Mouse (Mus musculus): ENCODE results near the gene Eri3. TPM values are rescaled to one million over a fixed set of nuclear protein-coding genes. Genes with fewer than 3 reads are reported as not detected.

Eri3 gene
- polyA plus RNA-seq, 1 experiment from 2014 or later = 108 TPM

- ChIA-PET POLR2A (no interaction called here), CTCF (interaction anchor here (1.9 kb wide), 1 partner anchor 12 kb away, joined by 4 read pairs; no protein-coding TSS in a partner anchor)
- peaks cover 5% of the 10 kb centered on the region for H3K27me3 ChIP-seq
- DNase-seq (ENCODE audit: low read depth, low spot score) (no peak), ATAC-seq (no peak)
- in situ Hi-C loops (cut with MboI; ENCODE audit: low pct_unique_long_range_greater_than_20kb) = no loop called here
- no peak for TF ChIP-seq CTCF (IDR thresholded peaks at IDR 0.05)
Observed at GRCm38 (mm10) chr4:117540571-117540970, 9.6 kb upstream of the Eri3 start.

DNA sequence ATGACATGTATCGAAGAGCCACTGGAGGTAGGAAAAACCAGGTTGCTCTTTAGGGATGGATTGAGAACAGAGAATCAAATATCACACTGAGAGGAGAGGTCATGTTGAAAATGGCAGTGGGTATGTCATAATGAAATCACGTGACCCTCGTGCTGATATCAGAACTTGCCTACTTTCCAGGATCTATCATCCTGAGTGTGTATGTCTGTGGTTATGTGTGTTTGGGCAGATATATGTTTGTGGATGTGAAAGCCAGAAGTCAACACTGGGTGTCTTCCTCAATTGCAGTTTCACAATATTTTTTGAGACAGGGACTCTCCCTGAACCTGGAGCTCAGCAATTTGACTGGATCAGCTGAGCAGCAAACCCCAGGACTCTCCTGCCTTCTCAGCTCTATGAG is 4.7 kb upstream of the Eri3 start:
- no peak for TF ChIP-seq CTCF (IDR thresholded peaks at IDR 0.05)

DNA sequence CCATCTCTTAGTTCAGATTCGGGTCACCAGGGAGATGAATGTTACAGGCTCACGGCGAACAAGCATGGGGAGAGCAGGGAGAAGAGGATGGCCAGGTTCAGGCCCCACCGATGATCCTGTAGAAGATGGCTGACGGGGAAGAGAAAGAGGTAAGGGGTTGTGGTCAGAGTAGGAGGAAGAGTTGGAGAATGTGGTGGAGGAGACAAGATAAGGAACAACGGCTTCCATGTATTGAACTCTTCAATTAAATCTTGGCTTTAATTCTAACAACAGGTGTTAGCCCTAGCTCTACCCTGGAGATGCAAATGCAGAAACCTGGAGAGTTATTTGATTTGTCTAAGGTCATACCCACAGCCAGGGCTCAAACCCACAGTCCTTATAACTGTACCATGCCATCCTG is 3.5 kb upstream of the Eri3 start:
- in situ Hi-C loops (cut with MboI; ENCODE audit: low pct_unique_long_range_greater_than_20kb) = no loop called here
- no peak for DNase-seq (ENCODE audit: low read depth, low spot score)
- CTCF ChIA-PET = no interaction called here
- no peak for TF ChIP-seq CTCF (IDR thresholded peaks at IDR 0.05)
- POLR2A ChIA-PET = no interaction called here
- no peak for ATAC-seq
- H3K27me3 ChIP-seq = no peaks in the 10 kb centered on the region

More for the DNA sequence above, 4.7 kb upstream of the Eri3 start:
- POLR2A ChIA-PET = no interaction called here
- H3K27me3 ChIP-seq = no peaks in the 10 kb centered on the region
- no peak for ATAC-seq
- DNase-seq (ENCODE audit: low read depth, low spot score) = no peak
- in situ Hi-C loops (cut with MboI; ENCODE audit: low pct_unique_long_range_greater_than_20kb) = no loop called here
- CTCF ChIA-PET = no interaction called here

DNA sequence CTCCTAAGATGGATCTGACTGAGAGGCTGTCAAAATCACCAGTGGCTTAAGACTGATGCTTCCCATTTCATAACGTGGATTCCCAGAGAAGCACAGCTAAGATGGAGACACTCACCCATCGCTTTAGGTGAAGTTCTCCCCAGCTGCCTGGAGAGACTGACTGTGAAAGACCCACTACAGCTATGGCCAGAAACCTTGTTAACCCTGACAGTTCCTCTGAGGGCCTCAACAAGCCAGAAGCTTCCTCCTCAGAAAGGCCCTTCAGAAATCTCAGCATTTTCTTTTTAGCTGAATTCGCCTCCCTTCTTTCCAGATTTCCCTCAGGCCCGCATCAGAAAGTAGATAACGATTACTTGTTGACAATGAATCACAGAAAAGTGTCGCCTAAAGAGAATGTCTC is 589 bp upstream of the Eri3 start:
- no peaks in the 10 kb centered on the region for H3K27me3 ChIP-seq
- ATAC-seq = no peak
- TF ChIP-seq CTCF (IDR thresholded peaks at IDR 0.05) = no peak
- in situ Hi-C loops (cut with MboI; ENCODE audit: low pct_unique_long_range_greater_than_20kb) = no loop called here
- CTCF ChIA-PET = interaction anchor here (1.2 kb wide), 1 partner anchor 23 kb away, joined by 3 read pairs; no protein-coding TSS in a partner anchor
- DNase-seq (ENCODE audit: low read depth, low spot score) = no peak
- POLR2A ChIA-PET = interaction anchor here (0.6 to 0.9 kb wide), 2 partner anchors 8 to 34 kb away, joined by 3 read pairs; no protein-coding TSS in a partner anchor

DNA sequence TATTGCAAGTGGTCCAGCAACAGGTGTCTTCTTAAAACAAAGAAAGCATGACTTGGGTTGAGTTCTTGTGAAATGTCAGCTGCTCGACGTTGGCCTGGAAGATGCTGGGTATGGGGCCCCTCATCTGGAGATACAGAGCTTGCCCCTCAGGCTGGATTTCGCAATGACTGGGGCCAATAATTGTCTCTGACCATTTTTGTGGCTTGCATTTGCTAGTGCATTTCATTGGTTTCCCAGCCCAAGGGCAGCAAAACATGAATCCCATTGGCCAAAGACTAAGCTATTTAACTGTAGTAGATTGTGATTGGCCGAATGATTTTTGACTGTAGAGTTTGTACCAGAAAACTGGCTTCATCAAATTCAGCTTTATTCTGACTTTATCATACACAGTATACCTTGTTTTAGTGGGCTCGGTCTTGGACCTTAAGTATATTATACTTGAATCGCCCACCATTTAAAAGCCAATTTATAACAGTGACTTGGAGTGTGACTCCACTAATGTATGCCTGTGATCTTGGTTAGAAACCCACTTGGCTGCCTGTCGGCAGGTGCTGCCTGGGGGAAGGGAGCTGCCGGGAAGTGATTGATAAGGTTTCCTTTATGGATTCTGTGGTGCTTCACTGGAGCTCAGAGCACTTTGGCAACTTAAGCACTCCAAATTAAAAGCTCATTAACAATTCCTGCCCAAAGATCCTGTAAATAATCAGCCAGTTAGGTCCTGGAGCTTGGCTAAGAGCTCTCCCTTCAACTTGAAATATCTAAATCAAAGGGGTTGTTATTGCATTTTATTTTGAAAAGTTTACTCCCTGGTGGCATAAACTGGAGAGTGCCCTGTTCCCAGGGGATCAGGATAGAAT is 1.2 kb downstream of the Eri3 start:
- TF ChIP-seq CTCF (IDR thresholded peaks at IDR 0.05) = no peak
- POLR2A ChIA-PET = interaction anchor here (0.6 to 1.2 kb wide), 3 partner anchors 35 to 218 kb away, joined by 3 to 5 read pairs (median 3); no protein-coding TSS in a partner anchor
- H3K27me3 ChIP-seq = no peaks in the 10 kb centered on the region
- CTCF ChIA-PET = no interaction called here
- ATAC-seq (peak; percentile 37), DNase-seq (ENCODE audit: low read depth, low spot score) (no peak)
- in situ Hi-C loops (cut with MboI; ENCODE audit: low pct_unique_long_range_greater_than_20kb) = no loop called here

GRCm38 (mm10) chr4:117555495-117555894 is 5.3 kb downstream of the Eri3 start:
- in situ Hi-C loops (cut with MboI; ENCODE audit: low pct_unique_long_range_greater_than_20kb) = no loop called here
- TF ChIP-seq CTCF (IDR thresholded peaks at IDR 0.05) = no peak
- DNase-seq (ENCODE audit: low read depth, low spot score) = no peak
- CTCF ChIA-PET = no interaction called here
- no peaks in the 10 kb centered on the region for H3K27me3 ChIP-seq
- POLR2A ChIA-PET = no interaction called here
- ATAC-seq = no peak

GRCm38 (mm10) chr4:117556372-117556771 is 6.2 kb downstream of the Eri3 start:
- no peak for TF ChIP-seq CTCF (IDR thresholded peaks at IDR 0.05)
- in situ Hi-C loops (cut with MboI; ENCODE audit: low pct_unique_long_range_greater_than_20kb) = no loop called here
- H3K27me3 ChIP-seq = no peaks in the 10 kb centered on the region
- ATAC-seq (no peak), DNase-seq (ENCODE audit: low read depth, low spot score) (no peak)
- CTCF ChIA-PET = no interaction called here
- POLR2A ChIA-PET = no interaction called here

DNA sequence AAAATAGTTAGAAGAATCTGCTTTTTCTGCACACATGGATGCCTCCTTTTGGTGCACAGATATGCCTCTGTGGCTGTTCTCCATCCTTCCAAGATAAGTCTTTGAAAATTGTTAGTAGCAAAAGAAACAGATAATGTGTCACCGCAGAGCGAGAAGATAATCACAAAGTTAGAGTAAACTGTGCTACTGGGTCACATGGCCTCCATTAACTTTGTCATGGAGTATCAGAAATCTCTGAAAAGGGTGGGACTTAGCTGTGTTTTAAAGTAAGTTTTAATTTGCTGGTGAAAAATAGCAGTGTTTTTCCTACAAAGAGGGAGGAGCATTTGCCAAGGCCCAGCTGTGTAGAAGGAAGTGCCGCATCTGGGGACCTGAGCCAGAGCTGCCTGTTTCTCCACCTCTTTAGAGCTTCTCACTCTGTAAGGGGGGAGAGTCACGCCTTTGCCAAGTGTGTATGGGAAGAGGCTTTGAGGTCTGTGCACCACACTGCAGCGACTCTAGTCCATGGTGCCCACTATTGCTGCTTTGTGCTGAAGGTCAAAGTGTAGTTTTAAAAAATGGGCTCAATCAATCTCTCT is 7.0 kb downstream of the Eri3 start:
- POLR2A ChIA-PET = no interaction called here
- in situ Hi-C loops (cut with MboI; ENCODE audit: low pct_unique_long_range_greater_than_20kb) = no loop called here
- no peak for DNase-seq (ENCODE audit: low read depth, low spot score)
- H3K27me3 ChIP-seq = no peaks in the 10 kb centered on the region
- CTCF ChIA-PET = no interaction called here
- TF ChIP-seq CTCF (IDR thresholded peaks at IDR 0.05) = no peak
- no peak for ATAC-seq

GRCm38 (mm10) chr4:117563967-117564366 is 13.8 kb downstream of the Eri3 start:
- no peaks in the 10 kb centered on the region for H3K27me3 ChIP-seq
- ATAC-seq = no peak
- no peak for DNase-seq (ENCODE audit: low read depth, low spot score)
- ChIA-PET POLR2A (no interaction called here), CTCF (no interaction called here)
- in situ Hi-C loops (cut with MboI; ENCODE audit: low pct_unique_long_range_greater_than_20kb) = no loop called here
- no peak for TF ChIP-seq CTCF (IDR thresholded peaks at IDR 0.05)

DNA sequence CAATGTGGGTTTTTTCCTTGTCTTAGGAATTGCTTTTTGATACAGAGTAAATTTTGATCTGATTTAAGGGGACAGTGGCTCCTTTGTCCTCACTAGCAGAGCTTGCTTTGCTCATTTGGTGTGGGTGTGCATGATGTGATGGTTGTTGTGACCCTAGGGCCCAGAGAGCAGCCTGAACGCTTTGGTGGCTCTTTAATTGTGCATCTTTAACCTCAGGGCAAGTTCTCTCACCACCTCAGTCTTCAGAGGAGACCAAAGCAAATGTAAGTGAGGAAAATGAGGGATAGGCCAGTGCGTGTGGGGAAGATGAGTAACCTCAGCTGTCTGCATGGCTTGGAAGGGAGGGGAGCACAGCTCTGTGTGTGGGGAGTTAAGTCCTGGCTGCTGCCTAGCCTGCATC is 18.7 kb downstream of the Eri3 start:
- H3K27me3 ChIP-seq = no peaks in the 10 kb centered on the region
- TF ChIP-seq CTCF (IDR thresholded peaks at IDR 0.05) = no peak
- ChIA-PET CTCF (interaction anchor here (1.2 kb wide), 1 partner anchor 11 kb away, joined by 3 read pairs; no protein-coding TSS in a partner anchor), POLR2A (no interaction called here)
- DNase-seq (ENCODE audit: low read depth, low spot score) (no peak), ATAC-seq (no peak)
- in situ Hi-C loops (cut with MboI; ENCODE audit: low pct_unique_long_range_greater_than_20kb) = no loop called here

DNA sequence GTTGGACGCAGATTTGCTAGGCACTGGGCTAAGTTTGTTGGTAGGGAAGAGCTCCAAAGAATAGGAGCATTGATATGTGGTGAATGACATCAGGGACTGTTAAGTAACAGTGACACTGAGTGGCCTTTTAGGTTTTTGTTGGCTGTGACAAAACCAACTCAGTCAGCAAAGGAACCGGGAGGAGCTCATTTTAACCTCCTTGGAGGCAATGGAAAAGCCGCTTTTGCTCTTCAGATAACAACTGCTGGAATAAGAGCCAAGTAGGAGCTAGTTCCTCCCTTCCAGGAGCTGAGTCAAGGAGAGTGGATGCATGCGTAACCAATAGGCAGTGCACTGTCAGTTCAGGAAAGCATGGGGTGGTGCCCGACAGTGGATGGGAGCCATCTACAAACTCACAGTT is 20.8 kb downstream of the Eri3 start:
- ATAC-seq (no peak), DNase-seq (ENCODE audit: low read depth, low spot score) (no peak)
- in situ Hi-C loops (cut with MboI; ENCODE audit: low pct_unique_long_range_greater_than_20kb) = no loop called here
- TF ChIP-seq CTCF (IDR thresholded peaks at IDR 0.05) = no peak
- ChIA-PET POLR2A (no interaction called here), CTCF (interaction anchor here (1.2 kb wide), 1 partner anchor 18 kb away, joined by 3 read pairs; no protein-coding TSS in a partner anchor)
- H3K27me3 ChIP-seq = no peaks in the 10 kb centered on the region
